Mouse (Mus musculus): ENCODE measurements at regions not wholly inside any gene's neighbourhood (a gene's known extent, or its start where the extent isn't known, plus 50 kb on each side); places are given as distances from the start of the nearest gene placed in this dataset.

DNA sequence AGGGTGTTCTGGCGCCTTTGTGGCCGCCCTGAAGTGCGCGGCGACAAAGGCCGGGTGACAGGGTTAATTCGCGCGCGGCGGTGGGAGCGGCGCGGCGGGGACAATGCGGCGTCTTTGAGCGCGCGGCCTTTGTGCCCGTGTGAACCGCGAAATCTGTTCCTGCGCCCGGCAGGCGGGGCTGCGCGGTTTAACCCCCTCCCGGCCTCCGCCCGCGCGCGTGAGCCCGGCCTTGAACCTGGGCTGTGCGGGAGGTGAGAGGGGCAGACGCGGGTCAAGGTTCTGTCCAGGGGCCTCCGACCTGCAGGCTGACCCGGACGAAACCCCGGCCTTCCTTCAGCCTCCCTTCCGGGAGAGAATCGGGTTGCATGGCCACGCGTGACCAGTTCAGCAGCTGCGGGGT lies 129.2 kb upstream of the Lhx5 start:
- H3K9me3 ChIP-seq (ENCODE audit: low read length): no peaks in the 10 kb centered on the region
- peak overlapping the region; percentile 73 for H3K4me2 ChIP-seq (ENCODE audit: low read depth, low read length, poor library complexity, severe bottlenecking)
- H3K27ac ChIP-seq (ENCODE audit: low read depth, low read length): no peak overlapping the region; the same call in 1 of the 2 replicates
- H3K4me1 ChIP-seq (ENCODE audit: insufficient read depth, low read length): 0 out of 2 replicates have a peak, but pooled peaks cover 5% of the 10 kb centered on the region
- WGBS: 2% methylated on average over 35 of the region's 47 CpGs
- DNase-seq (ENCODE audit: low spot score) (no peak), ATAC-seq (ENCODE audit: low FRiP score) (peak; percentile 64)
- H3K27me3 ChIP-seq (ENCODE audit: insufficient read depth, low read length): peaks cover 9% of the 10 kb centered on the region; the same call in 1 of the 2 replicates
- peak overlapping the region; percentile 67 for H3K9ac ChIP-seq (replicated peaks; ENCODE audit: low read length, poor library complexity, severe bottlenecking)
- H3K36me3 ChIP-seq (ENCODE audit: insufficient read depth, low read length): no peaks in the 10 kb centered on the region
- no peak; the same call in 1 of the 2 replicates for TF ChIP-seq CTCF (IDR thresholded peaks at IDR 0.05)
- peak overlapping the region; percentile 37 for H3K4me3 ChIP-seq (ENCODE audit: low read depth, low read length)

- WGBS: 15% methylated on average over 13 of the region's 13 CpGs
- peak; percentile 65 for DNase-seq (ENCODE audit: low spot score)
- TF ChIP-seq CTCF (IDR thresholded peaks at IDR 0.05): no peak
- no peaks in the 10 kb centered on the region for H3K9me3 ChIP-seq (ENCODE audit: low read length)
- H3K4me2 ChIP-seq (ENCODE audit: low read depth, low read length, poor library complexity, severe bottlenecking): no peak overlapping the region
- peaks cover 9% of the 10 kb centered on the region; the same call in 1 of the 2 replicates for H3K27me3 ChIP-seq (ENCODE audit: insufficient read depth, low read length)
- no peaks in the 10 kb centered on the region for H3K36me3 ChIP-seq (ENCODE audit: insufficient read depth, low read length)
- no peak overlapping the region for H3K27ac ChIP-seq (ENCODE audit: low read depth, low read length)
- no peak overlapping the region for H3K9ac ChIP-seq (replicated peaks; ENCODE audit: low read length, poor library complexity, severe bottlenecking)
- no peak overlapping the region for H3K4me3 ChIP-seq (ENCODE audit: low read depth, low read length)
- H3K4me1 ChIP-seq (ENCODE audit: insufficient read depth, low read length): 0 out of 2 replicates have a peak, but pooled peaks cover 5% of the 10 kb centered on the region
- no peak for ATAC-seq (ENCODE audit: low FRiP score)
Observed at GRCm38 (mm10) chr5:120304295-120304701, 127.2 kb upstream of the Lhx5 start.

DNA sequence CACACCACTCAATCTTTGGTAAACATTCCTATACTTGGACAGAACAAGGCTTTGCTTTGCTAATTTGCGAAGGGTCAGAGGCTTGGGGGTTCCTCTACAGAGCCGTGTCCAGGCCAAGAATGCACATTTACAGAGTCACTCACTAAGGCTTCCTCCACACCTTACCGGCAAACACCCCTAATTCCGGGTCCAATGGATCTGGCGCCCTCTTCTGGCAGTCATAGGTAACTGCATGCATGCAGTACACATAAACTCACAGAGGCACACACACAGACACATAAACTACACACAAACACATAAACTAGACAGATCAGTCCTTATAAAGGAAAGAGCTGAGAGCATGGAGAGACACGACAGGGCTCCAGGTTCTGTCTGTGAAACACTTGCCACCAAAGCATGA lies 119.2 kb upstream of the Lhx5 start:
- no peak for DNase-seq (ENCODE audit: low spot score)
- no peaks in the 10 kb centered on the region for H3K9me3 ChIP-seq (ENCODE audit: low read length)
- no peak overlapping the region for H3K4me2 ChIP-seq (ENCODE audit: low read depth, low read length, poor library complexity, severe bottlenecking)
- peak; percentile 69 for TF ChIP-seq CTCF (IDR thresholded peaks at IDR 0.05)
- no peak overlapping the region for H3K9ac ChIP-seq (replicated peaks; ENCODE audit: low read length, poor library complexity, severe bottlenecking)
- WGBS: 88% methylated on average over 6 of the region's 6 CpGs
- H3K27me3 ChIP-seq (ENCODE audit: insufficient read depth, low read length): 0 out of 2 replicates have a peak, but pooled peaks cover 7% of the 10 kb centered on the region
- H3K4me3 ChIP-seq (ENCODE audit: low read depth, low read length): no peak overlapping the region
- H3K27ac ChIP-seq (ENCODE audit: low read depth, low read length): no peak overlapping the region
- no peaks in the 10 kb centered on the region for H3K4me1 ChIP-seq (ENCODE audit: insufficient read depth, low read length)
- no peaks in the 10 kb centered on the region for H3K36me3 ChIP-seq (ENCODE audit: insufficient read depth, low read length)
- no peak for ATAC-seq (ENCODE audit: low FRiP score)

GRCm38 (mm10) chr5:120313984-120314383 lies 117.5 kb upstream of the Lhx5 start:
- ATAC-seq (ENCODE audit: low FRiP score): no peak
- no peak for TF ChIP-seq CTCF (IDR thresholded peaks at IDR 0.05)
- Histone ChIP-seq H3K27ac (ENCODE audit: low read depth, low read length) (no peak overlapping the region), H3K4me2 (ENCODE audit: low read depth, low read length, poor library complexity, severe bottlenecking) (no peak overlapping the region), H3K4me1 (ENCODE audit: insufficient read depth, low read length) (no peaks in the 10 kb centered on the region), H3K27me3 (ENCODE audit: insufficient read depth, low read length) (0 out of 2 replicates have a peak, but pooled peaks cover 8% of the 10 kb centered on the region), H3K4me3 (ENCODE audit: low read depth, low read length) (no peak overlapping the region), H3K9me3 (ENCODE audit: low read length) (no peaks in the 10 kb centered on the region), H3K9ac (replicated peaks; ENCODE audit: low read length, poor library complexity, severe bottlenecking) (no peak overlapping the region), H3K36me3 (ENCODE audit: insufficient read depth, low read length) (no peaks in the 10 kb centered on the region)
- no peak for DNase-seq (ENCODE audit: low spot score)
- 88% methylated on average over 6 of the region's 6 CpGs for WGBS

DNA sequence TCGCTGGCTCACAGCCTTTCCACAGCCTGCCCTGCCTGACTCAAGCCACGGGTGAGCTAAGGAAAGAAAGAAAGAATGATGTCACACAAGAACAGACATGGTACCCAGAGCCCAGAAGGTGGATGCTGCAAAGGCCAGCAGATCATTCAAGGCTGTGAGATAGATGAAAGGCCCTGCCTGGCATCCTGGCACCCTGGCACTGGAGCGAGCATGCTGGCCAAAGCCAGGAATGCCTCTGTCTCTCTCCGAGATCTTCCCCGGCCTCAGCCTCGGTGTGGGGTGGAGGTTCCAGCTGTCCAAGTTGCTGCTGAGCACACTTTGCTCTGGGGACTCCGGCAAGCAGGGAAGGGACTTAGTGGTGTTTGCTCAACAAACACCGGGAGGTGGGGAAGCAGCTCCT lies 116.4 kb upstream of the Lhx5 start:
- Histone ChIP-seq H3K4me1 (ENCODE audit: insufficient read depth, low read length) (no peaks in the 10 kb centered on the region), H3K9me3 (ENCODE audit: low read length) (no peaks in the 10 kb centered on the region), H3K36me3 (ENCODE audit: insufficient read depth, low read length) (no peaks in the 10 kb centered on the region), H3K4me2 (ENCODE audit: low read depth, low read length, poor library complexity, severe bottlenecking) (no peak overlapping the region), H3K4me3 (ENCODE audit: low read depth, low read length) (no peak overlapping the region), H3K27ac (ENCODE audit: low read depth, low read length) (no peak overlapping the region), H3K27me3 (ENCODE audit: insufficient read depth, low read length) (0 out of 2 replicates have a peak, but pooled peaks cover 8% of the 10 kb centered on the region), H3K9ac (replicated peaks; ENCODE audit: low read length, poor library complexity, severe bottlenecking) (no peak overlapping the region)
- 52% methylated on average over 8 of the region's 8 CpGs for WGBS
- ATAC-seq (ENCODE audit: low FRiP score): no peak
- TF ChIP-seq CTCF (IDR thresholded peaks at IDR 0.05): no peak
- DNase-seq (ENCODE audit: low spot score): no peak

DNA sequence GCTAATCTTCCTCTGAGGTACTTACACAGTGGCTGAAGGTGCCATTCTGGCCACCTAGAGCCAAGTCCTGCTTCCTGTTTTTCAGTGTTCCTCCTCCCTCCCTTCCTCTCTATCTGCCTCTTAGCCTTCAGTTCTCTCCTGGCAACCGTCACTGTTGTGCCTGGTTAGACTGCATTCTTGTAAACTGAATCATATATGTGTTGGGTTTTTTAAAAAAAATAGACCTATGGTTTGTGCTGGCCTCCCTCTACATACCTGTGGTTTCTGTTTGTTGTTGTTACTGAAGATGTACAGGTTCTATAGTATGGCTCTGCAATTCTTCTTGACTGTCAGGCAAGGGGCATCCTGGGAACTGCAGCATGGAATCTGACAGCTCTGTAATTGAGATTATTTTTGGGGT lies 112.5 kb upstream of the Lhx5 start:
- no peaks in the 10 kb centered on the region for H3K36me3 ChIP-seq (ENCODE audit: insufficient read depth, low read length)
- H3K4me1 ChIP-seq (ENCODE audit: insufficient read depth, low read length): peaks cover 8% of the 10 kb centered on the region; the same call in 1 of the 2 replicates
- H3K9ac ChIP-seq (replicated peaks; ENCODE audit: low read length, poor library complexity, severe bottlenecking): 0 out of 2 replicates have a peak overlapping the region, but pooled peaks have one; percentile 8
- H3K27ac ChIP-seq (ENCODE audit: low read depth, low read length): no peak overlapping the region
- DNase-seq (ENCODE audit: low spot score): no peak
- 40% methylated on average over 1 of the region's 1 CpGs for WGBS
- H3K27me3 ChIP-seq (ENCODE audit: insufficient read depth, low read length): 0 out of 2 replicates have a peak, but pooled peaks cover 8% of the 10 kb centered on the region
- no peak for ATAC-seq (ENCODE audit: low FRiP score)
- no peak overlapping the region for H3K4me2 ChIP-seq (ENCODE audit: low read depth, low read length, poor library complexity, severe bottlenecking)
- TF ChIP-seq CTCF (IDR thresholded peaks at IDR 0.05): no peak
- H3K9me3 ChIP-seq (ENCODE audit: low read length): no peaks in the 10 kb centered on the region
- H3K4me3 ChIP-seq (ENCODE audit: low read depth, low read length): no peak overlapping the region
